Mouse (Mus musculus) embryonic fibroblast, embryonic 13.5 days (primary cell): ENCODE measurements around the gene Sptlc2.

Experiments used
- CTCF ChIP-seq: IDR thresholded peaks from 2 replicates; pipeline ENCODE4 v1.5.1; 2011; ENCODE audit warnings: mild to moderate bottlenecking, control low read depth, low read length, moderate library complexity, borderline replicate concordance; ENCODE audit not compliant: insufficient read depth
- POLR2A ChIP-seq: IDR thresholded peaks from 2 replicates; pipeline ENCODE4 v1.6.1; 2011; ENCODE audit warnings: low read depth, mild to moderate bottlenecking, control low read depth, low read length, moderate library complexity

DNA sequence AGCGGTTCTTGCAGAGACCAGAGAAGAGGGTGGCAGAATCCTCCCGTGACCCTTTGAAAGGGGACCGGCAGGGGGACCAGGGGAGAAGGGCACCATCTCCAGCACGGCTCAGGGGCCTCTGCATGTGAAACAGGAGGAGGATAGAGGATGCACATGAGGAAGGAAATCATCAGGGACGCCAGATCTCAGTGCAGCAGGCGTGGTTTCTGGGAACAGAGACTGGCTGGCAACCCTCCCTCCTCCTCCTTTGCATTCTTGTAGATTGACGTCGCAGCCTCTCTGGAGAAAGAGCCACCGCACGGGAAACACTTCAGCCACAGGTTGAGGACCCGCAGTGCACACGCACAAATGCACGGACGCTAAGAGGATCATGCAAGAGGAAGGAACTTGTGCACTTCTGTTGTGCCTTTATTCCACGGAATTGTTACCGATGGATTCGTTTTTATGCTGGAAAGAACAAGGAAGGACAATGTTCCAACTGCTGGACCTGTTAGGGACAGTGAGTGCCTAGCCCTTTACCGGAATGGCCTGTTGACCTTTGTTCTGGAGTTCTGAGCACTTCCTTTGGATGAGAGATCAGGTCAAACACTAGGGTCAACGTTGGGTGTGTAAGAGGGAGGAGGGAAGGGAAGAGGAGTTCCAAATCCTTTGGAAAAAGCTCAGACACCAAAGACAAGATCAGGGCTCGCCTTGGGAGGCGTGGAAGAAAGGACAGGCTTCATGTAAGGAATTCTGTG lies 19.9 kb upstream of the Sptlc2 start:
- TF ChIP-seq POLR2A (no peak), CTCF (no peak)
